Mouse (Mus musculus): ENCODE measurements at regions not wholly inside any gene's neighbourhood (a gene's known extent, or its start where the extent isn't known, plus 50 kb on each side); places are given as distances from the start of the nearest gene placed in this dataset.

DNA sequence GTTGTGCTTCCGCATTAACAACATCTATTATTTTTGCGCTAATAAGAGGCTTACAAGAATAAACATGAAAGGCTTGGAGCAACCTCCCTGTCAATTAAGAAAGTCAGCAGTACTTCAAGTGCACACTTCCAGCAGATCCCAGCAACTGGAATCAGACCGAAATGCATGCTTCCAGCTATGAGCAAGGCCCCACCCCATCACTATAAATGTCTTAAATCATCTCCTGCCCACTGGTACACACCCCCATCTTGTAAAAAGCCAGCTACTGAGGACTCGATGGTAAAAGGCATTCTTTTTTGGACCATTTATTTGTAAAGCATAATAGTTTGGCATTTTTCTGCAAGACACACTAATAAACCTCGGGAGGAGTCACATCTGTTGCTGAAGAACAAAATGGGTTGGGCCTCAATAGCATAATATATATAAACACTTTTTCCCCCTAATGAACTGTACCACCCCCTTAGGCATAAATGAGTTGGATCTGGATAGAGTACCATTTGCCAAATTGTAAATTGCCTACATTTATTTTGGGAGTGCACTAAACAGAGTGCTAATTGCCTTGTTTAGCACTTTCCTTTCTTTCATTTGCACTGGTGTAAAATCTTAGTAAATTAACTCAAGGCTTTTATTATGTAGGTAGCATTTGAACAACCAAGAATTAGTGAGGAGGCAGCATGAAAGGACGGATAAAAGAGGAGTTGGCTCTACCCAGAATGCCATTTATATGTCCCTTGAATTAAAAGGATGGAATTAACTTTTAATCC is 371.8 kb downstream of the Nr2f2 start:
- TF ChIP-seq CTCF (IDR thresholded peaks at IDR 0.05; ENCODE audit: insufficient read depth, low read length), result no peak
- TF ChIP-seq POLR2A (IDR thresholded peaks at IDR 0.05; ENCODE audit: borderline replicate concordance, extremely low read depth, low read depth, low read length), result no peak

Measured in lung, adult 2 months (tissue).